Mouse (Mus musculus) intestine, embryonic 14.5 days (tissue): Measurements from ENCODE around the gene Stard3. TPM values are rescaled to one million over a fixed set of nuclear protein-coding genes. Genes with fewer than 3 reads are reported as not detected.

Source experiments
- ATAC-seq: fragments of 200-750 bp; cut with Nextera tagmentation; replicated peaks from 2 replicates; pipeline ENCODE4 v1.8.0; 2017; ENCODE audit warnings: low read depth, moderate number of reproducible peaks, moderate TSS enrichment, moderate library complexity; ENCODE audit not compliant: low FRiP score, low TSS enrichment
- DNase-seq: peaks from one replicate; pipeline ENCODE4 v3.0.0-alpha.2; 2018; ENCODE audit warnings: low spot score
- H3K27ac ChIP-seq: fragments of 300-500 bp; sonication (generic); 2 replicates; pipeline ENCODE4 v1.5.1; 2014; ENCODE audit warnings: low read depth, mild to moderate bottlenecking, control low read depth
- H3K27me3 ChIP-seq: fragments of 300-500 bp; sonication (generic); replicated peaks from 2 replicates; pipeline ENCODE4 v1.6.1; 2014; ENCODE audit warnings: low read length, control low read depth; ENCODE audit not compliant: control insufficient read depth, insufficient read depth
- H3K36me3 ChIP-seq: fragments of 300-500 bp; sonication (generic); 2 replicates; pipeline ENCODE4 v1.6.1; 2014; ENCODE audit warnings: low read length, control low read depth; ENCODE audit not compliant: control insufficient read depth, insufficient read depth
- H3K4me1 ChIP-seq: fragments of 300-500 bp; sonication (generic); replicated peaks from 2 replicates; pipeline ENCODE4 v1.6.1; 2014; ENCODE audit warnings: low read length, control low read depth, mixed read lengths; ENCODE audit not compliant: control insufficient read depth, insufficient read depth
- H3K4me2 ChIP-seq: fragments of 300-500 bp; sonication (generic); 2 replicates; pipeline ENCODE4 v1.6.1; 2014; ENCODE audit warnings: low read length
- H3K4me3 ChIP-seq: fragments of 300-500 bp; sonication (generic); 2 replicates; pipeline ENCODE4 v1.5.1; 2014; ENCODE audit warnings: low read depth, low read length, control low read depth, mixed read lengths
- H3K9ac ChIP-seq: fragments of 300-500 bp; sonication (generic); 2 replicates; pipeline ENCODE4 v1.6.1; 2014; ENCODE audit warnings: mild to moderate bottlenecking, low read length
- H3K9me3 ChIP-seq: fragments of 300-500 bp; sonication (generic); 2 replicates; pipeline ENCODE4 v1.6.1; 2016; ENCODE audit warnings: low read length, control low read depth; ENCODE audit not compliant: control insufficient read depth
- WGBS: fragments of 180-500 bp; shearing (Covaris S2); extraction: QIAGEN DNeasy Blood & Tissue Kit; methylation state at CpG from one replicate; pipeline ENCODE4 v1.1.7; 2014; 5-methylcytosine and 5-hydroxymethylcytosine counted together
- polyA plus RNA-seq: library from polyadenylated mRNA; unstranded; fragments of >200 nt; fragmentation: Nextera tagmentation; extraction: Ambion mirVana; gene quantifications from 2 replicates; pipeline ENCODE4 v1.2.1, GENCODE M21; 2014

Stard3 gene
- polyA plus RNA-seq, 1 experiment from 2014 or later: 40.5 TPM

- H3K4me3 ChIP-seq: no peak overlapping the region
- peaks cover 100% of the 10 kb centered on the region for H3K27me3 ChIP-seq
- 0 out of 2 replicates have a peak, but pooled peaks cover 2% of the 10 kb centered on the region for H3K9me3 ChIP-seq
- H3K27ac ChIP-seq: no peak overlapping the region
- 2% methylated on average over 30 of the region's 30 CpGs for WGBS
- DNase-seq (no peak), ATAC-seq (no peak)
- no peak overlapping the region for H3K4me2 ChIP-seq
- no peaks in the 10 kb centered on the region for H3K36me3 ChIP-seq
- H3K9ac ChIP-seq: no peak overlapping the region
- H3K4me1 ChIP-seq: no peaks in the 10 kb centered on the region
These were observed 37.1 kb upstream of the Stard3 start for GRCm38 (mm10) chr11:98320806-98321676.

- Histone ChIP-seq H3K27ac (no peak overlapping the region), H3K4me1 (no peaks in the 10 kb centered on the region), H3K4me2 (no peak overlapping the region), H3K36me3 (no peaks in the 10 kb centered on the region), H3K4me3 (no peak overlapping the region), H3K9me3 (0 out of 2 replicates have a peak, but pooled peaks cover 2% of the 10 kb centered on the region), H3K27me3 (peaks cover 100% of the 10 kb centered on the region), H3K9ac (no peak overlapping the region)
- DNase-seq (no peak), ATAC-seq (no peak)
- WGBS: 3% methylated on average over 5 of the region's 5 CpGs
These were observed 36.5 kb upstream of the Stard3 start for GRCm38 (mm10) chr11:98321677-98322003.

- Histone ChIP-seq H3K9me3 (0 out of 2 replicates have a peak, but pooled peaks cover 2% of the 10 kb centered on the region), H3K9ac (no peak overlapping the region), H3K4me2 (no peak overlapping the region), H3K36me3 (no peaks in the 10 kb centered on the region), H3K4me3 (no peak overlapping the region), H3K4me1 (no peaks in the 10 kb centered on the region), H3K27me3 (peaks cover 100% of the 10 kb centered on the region), H3K27ac (no peak overlapping the region)
- no peak for DNase-seq
- 4% methylated on average over 1 of the region's 1 CpGs for WGBS
- ATAC-seq: no peak
These were observed 36.0 kb upstream of the Stard3 start for GRCm38 (mm10) chr11:98322159-98322558.

GRCm38 (mm10) chr11:98323136-98323866 is 34.9 kb upstream of the Stard3 start:
- peaks cover 100% of the 10 kb centered on the region for H3K27me3 ChIP-seq
- peaks cover 5% of the 10 kb centered on the region; the same call in 1 of the 2 replicates for H3K4me1 ChIP-seq
- WGBS: 4% methylated on average over 10 of the region's 10 CpGs
- H3K4me3 ChIP-seq: no peak overlapping the region
- H3K9me3 ChIP-seq: 0 out of 2 replicates have a peak, but pooled peaks cover 2% of the 10 kb centered on the region
- DNase-seq: no peak
- no peaks in the 10 kb centered on the region for H3K36me3 ChIP-seq
- H3K9ac ChIP-seq: no peak overlapping the region
- no peak for ATAC-seq
- no peak overlapping the region for H3K27ac ChIP-seq
- H3K4me2 ChIP-seq: no peak overlapping the region

GRCm38 (mm10) chr11:98323933-98324332 is 34.2 kb upstream of the Stard3 start:
- H3K27ac ChIP-seq: no peak overlapping the region
- peaks cover 9% of the 10 kb centered on the region; the same call in 1 of the 2 replicates for H3K4me1 ChIP-seq
- no peak overlapping the region for H3K9ac ChIP-seq
- H3K9me3 ChIP-seq: 0 out of 2 replicates have a peak, but pooled peaks cover 2% of the 10 kb centered on the region
- ATAC-seq: no peak
- no peaks in the 10 kb centered on the region for H3K36me3 ChIP-seq
- WGBS: 2% methylated on average over 9 of the region's 9 CpGs
- no peak overlapping the region for H3K4me2 ChIP-seq
- H3K4me3 ChIP-seq: no peak overlapping the region
- peaks cover 100% of the 10 kb centered on the region for H3K27me3 ChIP-seq
- DNase-seq: peak; percentile 88

GRCm38 (mm10) chr11:98325191-98325820 is 32.9 kb upstream of the Stard3 start:
- DNase-seq: no peak
- no peak overlapping the region for H3K4me3 ChIP-seq
- H3K4me1 ChIP-seq: peaks cover 9% of the 10 kb centered on the region; the same call in 1 of the 2 replicates
- H3K27me3 ChIP-seq: peaks cover 100% of the 10 kb centered on the region
- H3K9me3 ChIP-seq: 0 out of 2 replicates have a peak, but pooled peaks cover 2% of the 10 kb centered on the region
- 6% methylated on average over 14 of the region's 14 CpGs for WGBS
- no peaks in the 10 kb centered on the region for H3K36me3 ChIP-seq
- ATAC-seq: no peak
- H3K4me2 ChIP-seq: no peak overlapping the region
- no peak overlapping the region for H3K9ac ChIP-seq
- no peak overlapping the region for H3K27ac ChIP-seq

- Histone ChIP-seq H3K27me3 (peaks cover 100% of the 10 kb centered on the region), H3K4me1 (peaks cover 9% of the 10 kb centered on the region; the same call in 1 of the 2 replicates), H3K36me3 (no peaks in the 10 kb centered on the region), H3K4me2 (no peak overlapping the region), H3K9me3 (0 out of 2 replicates have a peak, but pooled peaks cover 1% of the 10 kb centered on the region), H3K27ac (no peak overlapping the region), H3K9ac (no peak overlapping the region), H3K4me3 (no peak overlapping the region)
- DNase-seq: no peak
- 2% methylated on average over 22 of the region's 22 CpGs for WGBS
- ATAC-seq: no peak
These were observed 32.3 kb upstream of the Stard3 start for GRCm38 (mm10) chr11:98325821-98326218.

GRCm38 (mm10) chr11:98326741-98327135 is 31.4 kb upstream of the Stard3 start:
- Histone ChIP-seq H3K27ac (no peak overlapping the region), H3K9me3 (no peaks in the 10 kb centered on the region), H3K36me3 (no peaks in the 10 kb centered on the region), H3K4me1 (peaks cover 9% of the 10 kb centered on the region; the same call in 1 of the 2 replicates), H3K9ac (no peak overlapping the region), H3K27me3 (peaks cover 100% of the 10 kb centered on the region), H3K4me2 (no peak overlapping the region), H3K4me3 (peak overlapping the region; percentile 11; the same call in 1 of the 2 replicates)
- DNase-seq: no peak
- WGBS: under 1% methylated on average over 19 of the region's 19 CpGs
- no peak for ATAC-seq
